Mouse (Mus musculus): ENCODE results near the gene Numb. TPM values are rescaled to one million over a fixed set of nuclear protein-coding genes. Genes with fewer than 3 reads are reported as not detected.

Numb gene
- polyA plus RNA-seq, 1 experiment: 24.5 TPM

DNA sequence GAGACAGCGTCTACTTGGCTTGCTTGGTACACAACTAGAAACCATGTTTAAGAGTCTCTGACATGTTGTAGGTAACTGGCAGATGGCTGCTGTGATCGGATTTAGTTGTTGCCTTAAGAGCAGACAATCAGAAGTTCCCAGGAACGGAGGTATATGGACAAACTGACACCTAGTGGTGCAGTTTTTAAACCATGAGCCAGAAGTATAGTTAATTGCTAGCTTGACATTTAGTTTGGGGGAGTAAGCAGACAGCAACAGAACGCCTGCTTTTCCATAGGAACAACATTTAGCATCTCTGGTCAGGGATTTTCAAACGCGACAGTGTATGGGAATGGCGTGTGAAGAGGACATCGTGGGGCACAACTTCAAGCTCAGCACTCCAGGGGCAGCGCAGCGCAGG, 15.9 kb upstream of the Numb start:
- no peak overlapping the region for H3K27ac ChIP-seq (ENCODE audit: control insufficient read depth, insufficient read depth, low read depth, low read length)
- H3K4me3 ChIP-seq (ENCODE audit: control insufficient read depth, low read depth, low read length): no peak overlapping the region
- H3K4me1 ChIP-seq (ENCODE audit: control insufficient read depth, insufficient read depth, low read length): peaks cover under 1% of the 10 kb centered on the region; the same call in 1 of the 2 replicates
- no peaks in the 10 kb centered on the region for H3K27me3 ChIP-seq (ENCODE audit: control insufficient read depth, insufficient read depth, low read length)
- TF ChIP-seq POLR2A (IDR thresholded peaks at IDR 0.05; ENCODE audit: control insufficient read depth, low read depth, low read length): no peak
- TF ChIP-seq CTCF (IDR thresholded peaks at IDR 0.05; ENCODE audit: control insufficient read depth, insufficient read depth, insufficient replicate concordance, low read depth, low read length): no peak
- no peaks in the 10 kb centered on the region for H3K36me3 ChIP-seq (ENCODE audit: control insufficient read depth, insufficient read depth, low read length)

DNA sequence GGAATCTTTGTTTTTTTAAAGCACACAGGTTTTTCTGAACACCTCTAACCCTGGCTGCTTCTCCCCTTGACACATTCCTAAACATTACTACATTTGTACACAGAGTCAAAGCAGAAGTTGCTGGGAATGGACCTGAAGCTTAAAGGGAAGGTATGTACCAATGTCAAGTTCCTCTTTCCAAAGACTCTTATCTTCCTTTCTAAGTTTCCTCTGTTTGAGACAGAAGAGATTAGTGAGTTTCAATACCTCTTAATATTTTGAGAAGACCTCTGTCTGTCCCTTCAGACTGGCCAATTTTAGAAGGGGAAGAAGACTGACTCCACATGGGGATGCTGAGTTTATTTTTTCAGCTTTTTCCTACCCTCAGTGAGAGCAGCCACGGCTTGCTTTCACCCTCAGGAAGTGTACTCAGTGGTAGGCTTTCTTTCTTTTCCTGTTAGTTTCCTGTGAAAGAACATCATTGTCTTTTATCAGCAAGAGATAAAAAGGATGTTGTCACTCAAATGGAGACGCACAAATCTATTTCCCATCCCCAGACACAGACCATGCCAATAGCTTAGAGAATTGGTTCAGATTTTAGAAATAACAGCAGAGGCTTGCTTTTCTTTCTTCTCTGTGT, 7.6 kb upstream of the Numb start:
- Histone ChIP-seq H3K4me1 (ENCODE audit: control insufficient read depth, insufficient read depth, low read length) (peaks cover 2% of the 10 kb centered on the region; the same call in 1 of the 2 replicates), H3K4me3 (ENCODE audit: control insufficient read depth, low read depth, low read length) (no peak overlapping the region), H3K27ac (ENCODE audit: control insufficient read depth, insufficient read depth, low read depth, low read length) (no peak overlapping the region), H3K36me3 (ENCODE audit: control insufficient read depth, insufficient read depth, low read length) (no peaks in the 10 kb centered on the region), H3K27me3 (ENCODE audit: control insufficient read depth, insufficient read depth, low read length) (no peaks in the 10 kb centered on the region)
- TF ChIP-seq CTCF (IDR thresholded peaks at IDR 0.05; ENCODE audit: control insufficient read depth, insufficient read depth, insufficient replicate concordance, low read depth, low read length) (no peak), POLR2A (IDR thresholded peaks at IDR 0.05; ENCODE audit: control insufficient read depth, low read depth, low read length) (no peak)

DNA sequence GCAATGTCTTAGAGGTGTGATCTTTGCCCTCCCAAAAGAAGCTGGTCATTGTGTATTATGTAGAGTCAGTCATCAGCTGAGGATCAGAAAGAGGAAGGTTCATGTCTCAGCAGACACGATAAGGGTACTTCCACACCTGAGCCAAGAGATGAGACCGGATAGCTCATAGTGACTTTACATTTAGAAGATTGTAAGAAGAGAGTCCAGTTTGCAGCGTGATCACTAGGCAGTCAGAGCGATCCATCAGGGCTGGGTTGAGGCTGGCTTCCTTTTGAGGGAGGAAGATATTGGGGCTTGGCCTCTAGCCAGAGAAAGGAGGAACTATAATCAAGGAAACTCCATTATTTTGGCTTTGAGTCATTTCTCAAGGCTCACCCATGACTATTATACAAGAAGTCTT, 6.0 kb upstream of the Numb start:
- Histone ChIP-seq H3K27me3 (ENCODE audit: control insufficient read depth, insufficient read depth, low read length) (no peaks in the 10 kb centered on the region), H3K4me1 (ENCODE audit: control insufficient read depth, insufficient read depth, low read length) (peaks cover 2% of the 10 kb centered on the region; the same call in 1 of the 2 replicates), H3K4me3 (ENCODE audit: control insufficient read depth, low read depth, low read length) (no peak overlapping the region), H3K36me3 (ENCODE audit: control insufficient read depth, insufficient read depth, low read length) (no peaks in the 10 kb centered on the region), H3K27ac (ENCODE audit: control insufficient read depth, insufficient read depth, low read depth, low read length) (no peak overlapping the region)
- TF ChIP-seq CTCF (IDR thresholded peaks at IDR 0.05; ENCODE audit: control insufficient read depth, insufficient read depth, insufficient replicate concordance, low read depth, low read length) (no peak), POLR2A (IDR thresholded peaks at IDR 0.05; ENCODE audit: control insufficient read depth, low read depth, low read length) (no peak)

DNA sequence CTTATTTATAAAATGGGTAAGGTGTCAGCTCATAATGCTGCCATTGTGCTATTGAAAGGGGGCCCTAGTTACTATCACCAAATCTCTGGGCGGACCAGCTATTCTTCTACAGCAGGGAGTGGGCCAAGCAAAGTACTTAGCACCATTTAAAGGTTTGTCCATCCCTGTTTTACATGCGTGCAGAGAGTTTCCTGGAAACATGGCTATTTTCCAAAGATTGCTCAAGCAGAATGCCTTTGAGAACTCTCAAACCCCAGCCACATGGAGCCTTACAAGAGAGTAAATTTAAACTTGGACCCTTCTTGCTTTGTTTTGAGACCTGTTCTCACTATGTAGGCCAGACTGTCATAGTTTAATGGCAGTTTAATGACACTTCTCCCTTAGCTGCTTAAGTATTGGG, 4.3 kb upstream of the Numb start:
- TF ChIP-seq POLR2A (IDR thresholded peaks at IDR 0.05; ENCODE audit: control insufficient read depth, low read depth, low read length) (no peak), CTCF (IDR thresholded peaks at IDR 0.05; ENCODE audit: control insufficient read depth, insufficient read depth, insufficient replicate concordance, low read depth, low read length) (no peak)
- no peaks in the 10 kb centered on the region for H3K36me3 ChIP-seq (ENCODE audit: control insufficient read depth, insufficient read depth, low read length)
- no peak overlapping the region for H3K27ac ChIP-seq (ENCODE audit: control insufficient read depth, insufficient read depth, low read depth, low read length)
- no peak overlapping the region for H3K4me3 ChIP-seq (ENCODE audit: control insufficient read depth, low read depth, low read length)
- H3K27me3 ChIP-seq (ENCODE audit: control insufficient read depth, insufficient read depth, low read length): no peaks in the 10 kb centered on the region
- no peaks in the 10 kb centered on the region; the same call in 1 of the 2 replicates for H3K4me1 ChIP-seq (ENCODE audit: control insufficient read depth, insufficient read depth, low read length)

DNA sequence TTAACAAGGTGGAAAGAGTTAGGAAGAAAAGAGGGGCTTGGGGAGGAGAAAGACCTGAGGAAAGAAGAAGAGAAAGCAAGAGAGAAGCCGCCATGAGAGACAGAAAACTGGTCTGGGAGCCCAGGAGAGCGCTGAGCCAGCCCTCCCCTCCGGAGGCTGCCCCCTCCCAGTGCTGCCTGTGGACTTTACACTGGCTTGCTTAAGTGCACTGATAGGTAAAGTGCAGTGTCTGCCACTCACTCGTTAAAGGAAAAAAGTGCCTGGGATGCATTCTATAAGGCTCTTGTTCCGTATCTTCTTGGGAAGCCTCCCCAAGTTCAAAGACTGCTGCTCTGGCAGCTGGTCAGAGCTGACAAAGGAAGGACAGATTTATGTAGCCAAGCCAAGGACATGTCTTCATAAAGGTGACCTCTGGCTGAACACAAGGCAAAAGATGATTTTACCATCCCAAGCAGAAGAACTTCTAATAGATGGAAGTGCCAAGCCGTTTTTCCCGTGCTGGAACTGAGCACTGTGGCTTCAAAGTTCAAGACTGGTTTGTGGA, 3.5 kb upstream of the Numb start:
- Histone ChIP-seq H3K27ac (ENCODE audit: control insufficient read depth, insufficient read depth, low read depth, low read length) (no peak overlapping the region), H3K4me1 (ENCODE audit: control insufficient read depth, insufficient read depth, low read length) (peaks cover 4% of the 10 kb centered on the region), H3K4me3 (ENCODE audit: control insufficient read depth, low read depth, low read length) (no peak overlapping the region), H3K36me3 (ENCODE audit: control insufficient read depth, insufficient read depth, low read length) (no peaks in the 10 kb centered on the region), H3K27me3 (ENCODE audit: control insufficient read depth, insufficient read depth, low read length) (no peaks in the 10 kb centered on the region)
- TF ChIP-seq POLR2A (IDR thresholded peaks at IDR 0.05; ENCODE audit: control insufficient read depth, low read depth, low read length) (no peak), CTCF (IDR thresholded peaks at IDR 0.05; ENCODE audit: control insufficient read depth, insufficient read depth, insufficient replicate concordance, low read depth, low read length) (no peak)

DNA sequence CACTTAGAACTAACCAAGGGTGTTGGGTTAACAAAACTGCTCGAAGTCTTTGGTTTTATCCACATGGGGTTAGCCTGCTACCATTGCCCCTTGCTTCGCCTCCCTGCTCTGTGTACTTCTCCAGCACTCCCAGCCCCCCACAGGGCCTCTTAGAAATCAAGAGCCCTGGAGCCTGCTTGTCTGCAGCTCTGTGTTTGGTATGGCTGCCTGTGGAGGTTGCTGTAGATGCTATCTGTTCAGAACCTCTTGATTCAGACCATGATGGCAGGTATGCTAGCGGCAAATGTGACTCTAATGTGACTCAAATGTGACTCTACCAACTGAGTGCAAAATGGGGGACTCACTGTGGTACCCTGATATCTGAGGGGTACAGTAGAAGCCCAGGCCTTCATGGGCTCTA, 2.6 kb upstream of the Numb start:
- peaks cover 7% of the 10 kb centered on the region for H3K4me1 ChIP-seq (ENCODE audit: control insufficient read depth, insufficient read depth, low read length)
- H3K27me3 ChIP-seq (ENCODE audit: control insufficient read depth, insufficient read depth, low read length): no peaks in the 10 kb centered on the region
- no peak for TF ChIP-seq POLR2A (IDR thresholded peaks at IDR 0.05; ENCODE audit: control insufficient read depth, low read depth, low read length)
- TF ChIP-seq CTCF (IDR thresholded peaks at IDR 0.05; ENCODE audit: control insufficient read depth, insufficient read depth, insufficient replicate concordance, low read depth, low read length): no peak
- no peak overlapping the region for H3K27ac ChIP-seq (ENCODE audit: control insufficient read depth, insufficient read depth, low read depth, low read length)
- no peaks in the 10 kb centered on the region for H3K36me3 ChIP-seq (ENCODE audit: control insufficient read depth, insufficient read depth, low read length)
- no peak overlapping the region for H3K4me3 ChIP-seq (ENCODE audit: control insufficient read depth, low read depth, low read length)

DNA sequence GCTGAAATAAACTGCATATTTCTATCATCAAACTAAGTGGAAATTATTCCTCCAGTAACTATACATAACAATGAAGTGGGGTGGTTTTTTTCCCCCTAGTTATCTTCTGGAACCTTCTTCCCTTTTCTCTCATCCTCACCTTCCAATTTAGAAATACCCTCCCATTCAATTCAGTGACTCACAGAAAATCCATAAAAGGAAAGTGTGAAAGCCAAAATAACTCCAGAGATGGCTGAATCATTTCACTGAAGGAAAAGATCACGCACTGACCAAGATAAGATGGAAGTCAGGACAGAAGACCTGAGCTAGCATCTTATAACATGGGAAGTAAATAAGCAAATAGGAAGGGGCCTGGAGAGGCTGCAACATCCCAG, 1.7 kb upstream of the Numb start:
- no peak for TF ChIP-seq POLR2A (IDR thresholded peaks at IDR 0.05; ENCODE audit: control insufficient read depth, low read depth, low read length)
- TF ChIP-seq CTCF (IDR thresholded peaks at IDR 0.05; ENCODE audit: control insufficient read depth, insufficient read depth, insufficient replicate concordance, low read depth, low read length): no peak
- Histone ChIP-seq H3K27ac (ENCODE audit: control insufficient read depth, insufficient read depth, low read depth, low read length) (no peak overlapping the region), H3K27me3 (ENCODE audit: control insufficient read depth, insufficient read depth, low read length) (no peaks in the 10 kb centered on the region), H3K4me3 (ENCODE audit: control insufficient read depth, low read depth, low read length) (no peak overlapping the region), H3K36me3 (ENCODE audit: control insufficient read depth, insufficient read depth, low read length) (no peaks in the 10 kb centered on the region), H3K4me1 (ENCODE audit: control insufficient read depth, insufficient read depth, low read length) (peaks cover 7% of the 10 kb centered on the region)

All from testis, adult 2 months (tissue).